Mouse (Mus musculus) adrenal gland, postnatal 0 days (tissue): ENCODE data around the gene Rmdn2. TPM values are rescaled to one million over a fixed set of nuclear protein-coding genes. Genes with fewer than 3 reads are reported as not detected.

Experiments used
- polyA plus RNA-seq: library from polyadenylated mRNA; unstranded; fragments of >200 nt; fragmentation: Nextera tagmentation; extraction: Ambion mirVana; gene quantifications from 2 replicates; pipeline ENCODE4 v1.2.1, GENCODE M21; 2015

Rmdn2 gene
- 279 and 512 TPM in 2 replicates for polyA plus RNA-seq

DNA sequence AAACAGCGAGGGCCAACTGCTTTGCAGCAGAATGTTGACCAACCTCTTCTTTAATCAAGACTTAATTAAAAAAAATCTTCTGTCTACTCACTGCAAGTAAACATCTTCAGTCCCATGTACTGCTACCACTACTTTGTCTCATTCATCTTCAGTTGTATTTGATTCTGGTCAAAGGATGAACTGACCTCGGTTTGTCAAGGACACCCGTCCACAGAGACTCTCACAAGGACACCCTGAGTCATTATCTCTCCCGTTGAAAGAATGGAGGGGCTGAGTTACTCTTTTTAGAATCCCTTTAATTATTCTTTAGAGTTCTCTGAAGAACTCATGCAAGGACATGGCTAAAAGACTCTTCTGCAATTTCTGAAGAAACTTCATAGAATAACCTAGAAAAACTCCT, at the start of gene Rmdn2:
Gene Rmdn2 (plus strand): TSS at position 319 of the 400 bp plus-strand sequence.

GRCm38 (mm10) chr17:79714931-79715637, 103.4 kb downstream of the Rmdn2 start, which contains the start of gene Cyp1b1:
Gene Cyp1b1, minus strand, starts transcription at chr17:79715061.

Other genes with a start within 250 kb of the Rmdn2 start
- gene Cyp1b1, start 103.2 kb downstream of the Rmdn2 start, polyA plus RNA-seq: 16.4 and 18.6 TPM in 2 replicates